Mouse (Mus musculus): Measurements from ENCODE around the gene Sik2.

DNA sequence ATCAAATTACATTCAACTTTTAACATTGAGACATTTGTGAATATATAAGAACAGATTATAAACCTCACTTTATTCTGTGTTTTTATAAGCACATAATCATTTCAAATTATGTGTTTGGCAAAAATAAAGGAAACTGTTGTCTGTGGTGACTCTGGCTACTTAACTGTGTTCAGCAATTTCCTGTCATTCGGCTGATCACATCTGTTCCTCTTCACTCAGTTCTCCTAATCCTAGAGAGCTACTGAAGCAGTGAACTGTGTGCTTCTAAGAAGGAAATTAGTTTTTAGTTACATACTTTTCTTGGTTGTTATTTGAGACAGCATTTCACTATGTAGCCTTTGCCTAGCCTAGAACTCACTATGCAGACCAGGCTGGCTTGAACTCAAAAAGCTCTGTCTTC is 62.5 kb downstream of the Sik2 start:
- TF ChIP-seq POLR2A (IDR thresholded peaks at IDR 0.05; ENCODE audit: extremely low read depth, insufficient read depth, low read length) (no peak), CTCF (IDR thresholded peaks at IDR 0.05; ENCODE audit: low read depth, low read length) (no peak)

All from liver, adult 2 months (tissue).